Mouse (Mus musculus) colon, adult 2 months (tissue): ENCODE measurements around the gene Rock2. TPM values are rescaled to one million over a fixed set of nuclear protein-coding genes. Genes with fewer than 3 reads are reported as not detected.

Source experiments
- polyA plus RNA-seq: library from polyadenylated mRNA; depleted of rRNA; stranded (reverse); fragments of >200 nt; gene quantifications from 2 replicates; pipeline ENCODE4 v1.2.3, GENCODE M21; 2012; rRNA removed

Gene Rock2
- polyA plus RNA-seq: 4.9 and 5.6 TPM in 2 replicates

GRCm38 (mm10) chr12:16894396-16895220 is at the start of gene Rock2:
Gene Rock2 (plus strand): TSS chr12:16894895.

GRCm38 (mm10) chr12:16999739-17000497 is 105.2 kb downstream of the Rock2 start, which contains the start of gene Pqlc3:
Gene Pqlc3 (minus strand): TSS chr12:17000408.

GRCm38 (mm10) chr12:17011100-17011870 is 116.6 kb downstream of the Rock2 start, which contains the start of gene 2410004P03Rik:
Gene 2410004P03Rik (minus strand): TSS chr12:17011727.

Other genes with a start within 250 kb of the Rock2 start
- gene Ntsr2, start 241.5 kb upstream of the Rock2 start, polyA plus RNA-seq: 0.14 TPM in 1 of 2 replicates, not detected in the other
- 5.8 and 8.4 TPM in 2 replicates for gene Greb1, start 94.0 kb upstream of the Rock2 start, polyA plus RNA-seq
- 10.0 and 11.7 TPM in 2 replicates for gene E2f6, start 83.9 kb upstream of the Rock2 start, polyA plus RNA-seq
- 84.9 and 206 TPM in 2 replicates for gene Pqlc3, start 105.5 kb downstream of the Rock2 start, polyA plus RNA-seq
- 0.52 and 1.3 TPM in 2 replicates for gene 2410004P03Rik, start 116.8 kb downstream of the Rock2 start, polyA plus RNA-seq